In genomic region chr7:118976414-118977166, GRCm38 (mm10) we compare ENCODE assay signal across 8 mouse cellular contexts. TPM values are rescaled to one million over a fixed set of nuclear protein-coding genes. Genes with fewer than 3 reads are reported as not detected.
DNase-seq lines count a peak whose midpoint lies in the region; ATAC-seq and TF ChIP-seq lines count a peak whose summit lies in the region.

No protein-coding gene starts in this region.

- no peaks in the 10 kb centered on the region for H3K9me3 ChIP-seq in lung, embryonic 14.5 days (ENCODE audit: low read depth, low read length)
- no peaks in the 10 kb centered on the region for H3K9me3 ChIP-seq in hindbrain, embryonic 14.5 days (ENCODE audit: control insufficient read depth, low read length)
- H3K9me3 ChIP-seq in limb, embryonic 15.5 days: no peaks in the 10 kb centered on the region

- WGBS in lung, embryonic 14.5 days: 33% methylated on average over 14 of the region's 14 CpGs
- WGBS in lung, adult 2 months: 34% methylated on average over 14 of the region's 14 CpGs
- WGBS in hindbrain, embryonic 14.5 days: 21% methylated on average over 14 of the region's 14 CpGs
- WGBS in limb, embryonic 15.5 days: 40% methylated on average over 14 of the region's 14 CpGs

- H3K4me1 ChIP-seq in lung, embryonic 14.5 days (ENCODE audit: insufficient read depth): no peaks in the 10 kb centered on the region
- peaks cover 1% of the 10 kb centered on the region; the same call in 1 of the 2 replicates for H3K4me1 ChIP-seq in lung, adult 2 months (ENCODE audit: control insufficient read depth, insufficient read depth, low read length)
- H3K4me1 ChIP-seq in hindbrain, embryonic 14.5 days (replicated peaks; ENCODE audit: control insufficient read depth, insufficient read depth, low read length): peaks cover 34% of the 10 kb centered on the region
- peaks cover 15% of the 10 kb centered on the region for H3K4me1 ChIP-seq in limb, embryonic 15.5 days

- no peaks in the 10 kb centered on the region for H3K27me3 ChIP-seq in lung, embryonic 14.5 days (ENCODE audit: insufficient read depth, low read length)
- no peaks in the 10 kb centered on the region for H3K27me3 ChIP-seq in hindbrain, embryonic 14.5 days (ENCODE audit: control insufficient read depth, insufficient read depth, low read length)
- H3K27me3 ChIP-seq in limb, embryonic 15.5 days: no peaks in the 10 kb centered on the region

- H3K4me3 ChIP-seq in lung, embryonic 14.5 days (ENCODE audit: low read depth, low read length): no peak overlapping the region
- no peak overlapping the region for H3K4me3 ChIP-seq in lung, adult 2 months (replicated peaks; ENCODE audit: extremely low read depth, low read depth, low read length)
- H3K4me3 ChIP-seq in hindbrain, embryonic 14.5 days (replicated peaks; ENCODE audit: low read length): peak overlapping the region; percentile 18
- no peak overlapping the region for H3K4me3 ChIP-seq in limb, embryonic 15.5 days

- peak; percentile 53 for DNase-seq in lung, embryonic 14.5 days
- no peak for DNase-seq in lung, adult 2 months
- peak; percentile 69 to 70 for DNase-seq in cerebellum, postnatal 36 days
- peak; percentile 69 for DNase-seq in gastrocnemius, postnatal 10 days
- DNase-seq in hindbrain, embryonic 14.5 days (ENCODE audit: low spot score): peak; percentile 58
- peak; percentile 74 for DNase-seq in right cerebral cortex, adult 18-20 months
- DNase-seq in spleen, postnatal 10 days (ENCODE audit: low spot score in 2 of 2): no peak

- peaks cover 32% of the 10 kb centered on the region for H3K36me3 ChIP-seq in lung, embryonic 14.5 days (ENCODE audit: insufficient read depth)
- 0 out of 2 replicates have a peak, but pooled peaks cover 3% of the 10 kb centered on the region for H3K36me3 ChIP-seq in hindbrain, embryonic 14.5 days (replicated peaks; ENCODE audit: control insufficient read depth, insufficient read depth)
- peaks cover 37% of the 10 kb centered on the region for H3K36me3 ChIP-seq in limb, embryonic 15.5 days

- ATAC-seq in lung, embryonic 14.5 days (ENCODE audit: insufficient read depth): peak; percentile 41; the same call in 1 of the 2 replicates
- peak; percentile 72 for ATAC-seq in hindbrain, embryonic 14.5 days (ENCODE audit: low FRiP score)
- no peak for ATAC-seq in limb, embryonic 15.5 days (ENCODE audit: insufficient number of reproducible peaks, low FRiP score, low TSS enrichment, low read depth)

- H3K4me2 ChIP-seq in lung, embryonic 14.5 days: no peak overlapping the region
- H3K4me2 ChIP-seq in hindbrain, embryonic 14.5 days (replicated peaks): peak overlapping the region; percentile 39
- H3K4me2 ChIP-seq in limb, embryonic 15.5 days: peak overlapping the region; percentile 5; the same call in 1 of the 2 replicates

- no peak overlapping the region for H3K9ac ChIP-seq in lung, embryonic 14.5 days
- H3K9ac ChIP-seq in hindbrain, embryonic 14.5 days: peak overlapping the region; percentile 21; the same call in 1 of the 2 replicates
- H3K9ac ChIP-seq in limb, embryonic 15.5 days: no peak overlapping the region

- TF ChIP-seq POLR2A in lung, adult 2 months (IDR thresholded peaks at IDR 0.05; ENCODE audit: borderline replicate concordance, extremely low read depth, low read depth, low read length): no peak

- TF ChIP-seq CTCF in lung, embryonic 14.5 days (IDR thresholded peaks at IDR 0.05; ENCODE audit: low read depth): no peak
- no peak for TF ChIP-seq CTCF in lung, adult 2 months (IDR thresholded peaks at IDR 0.05; ENCODE audit: insufficient read depth, low read length)

- peak overlapping the region; percentile 7; the same call in 1 of the 2 replicates for H3K27ac ChIP-seq in lung, embryonic 14.5 days (ENCODE audit: low read depth)
- H3K27ac ChIP-seq in hindbrain, embryonic 14.5 days: peak overlapping the region; percentile 72
- peak overlapping the region; percentile 47 for H3K27ac ChIP-seq in limb, embryonic 15.5 days

RNA-seq across cellular contexts. Expression of gene Gprc5b, which starts 18.4 kb away (rescaled TPM):
- polyA plus RNA-seq in lung, embryonic 14.5 days (2014; fragmentation: Nextera tagmentation; extraction: Ambion mirVana): 7.6 and 10.9 TPM in 2 replicates
- polyA plus RNA-seq in lung, adult 2 months (2012; rRNA removed): 31.3 and 46.6 TPM in 2 replicates
- 10 to 100 TPM; 34.9 to 36.6 TPM for total RNA-seq in gastrocnemius, postnatal 10 days (2021)
- 9.3 and 10.2 TPM in 2 replicates for polyA plus RNA-seq in hindbrain, embryonic 14.5 days (2014; fragmentation: Nextera tagmentation; extraction: Ambion mirVana)
- 7.4 and 7.7 TPM in 2 replicates for polyA plus RNA-seq in limb, embryonic 15.5 days (2015; fragmentation: Nextera tagmentation; extraction: Ambion mirVana)

Comparison
In these comparisons a context has a peak if more than half of its experiments do, and no peak if none do; other contexts are left out.
1. DNase-seq: peak in lung, embryonic 14.5 days (single experiment), cerebellum, postnatal 36 days (2 of 2), gastrocnemius, postnatal 10 days (single experiment), hindbrain, embryonic 14.5 days (single experiment) and right cerebral cortex, adult 18-20 months (single experiment); none in lung, adult 2 months (single experiment) and spleen, postnatal 10 days (0 of 2).
2. H3K27ac ChIP-seq: peak in every context shown above with its lines; median percentile 72 in hindbrain, embryonic 14.5 days; 47 in limb, embryonic 15.5 days; 7 in lung, embryonic 14.5 days.